Mouse (Mus musculus): ENCODE results near the gene Wbp1l.

GRCm38 (mm10) chr19:46646041-46646481, 47.2 kb downstream of the Wbp1l start:
- no peak for TF ChIP-seq POLR2A (IDR thresholded peaks at IDR 0.05; ENCODE audit: low read depth, low read length)
- no peak for TF ChIP-seq CTCF (IDR thresholded peaks at IDR 0.05; ENCODE audit: borderline replicate concordance, insufficient read depth, low read length)

All from embryonic fibroblast, embryonic 13.5 days (primary cell).